Mouse (Mus musculus) spleen, postnatal 14 days (tissue): ENCODE results near the gene Smox.
A peak's percentile ranks its signal among the peaks of the same experiment; 100 is the strongest.

Source experiments
- DNase-seq, 2 experiments: peaks; one replicate each; pipeline ENCODE4 v3.0.0; 2021 to 2022; ENCODE audit warnings: low spot score in 2 of 2

Gene Smox

DNA sequence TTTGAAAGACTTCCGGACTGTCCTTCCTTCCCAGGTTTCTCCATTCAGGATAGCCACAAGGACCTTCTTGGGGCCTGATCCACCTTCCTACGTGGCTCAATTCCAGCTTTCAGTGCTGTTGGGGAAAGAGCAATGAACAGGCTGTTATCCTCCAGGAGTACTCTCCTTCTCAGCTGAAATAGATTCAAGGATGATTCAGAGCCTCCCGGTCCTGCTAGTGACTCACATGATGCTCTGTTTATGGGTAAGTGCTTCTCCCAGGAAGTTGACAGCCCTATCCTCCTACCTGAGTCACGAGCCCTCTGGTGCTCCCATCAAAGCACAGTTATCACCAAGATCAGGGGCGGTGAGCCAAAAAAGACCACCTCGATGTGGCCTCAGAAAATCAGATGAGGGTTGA is 7.1 kb upstream of the Smox start:
- no peak for DNase-seq

DNA sequence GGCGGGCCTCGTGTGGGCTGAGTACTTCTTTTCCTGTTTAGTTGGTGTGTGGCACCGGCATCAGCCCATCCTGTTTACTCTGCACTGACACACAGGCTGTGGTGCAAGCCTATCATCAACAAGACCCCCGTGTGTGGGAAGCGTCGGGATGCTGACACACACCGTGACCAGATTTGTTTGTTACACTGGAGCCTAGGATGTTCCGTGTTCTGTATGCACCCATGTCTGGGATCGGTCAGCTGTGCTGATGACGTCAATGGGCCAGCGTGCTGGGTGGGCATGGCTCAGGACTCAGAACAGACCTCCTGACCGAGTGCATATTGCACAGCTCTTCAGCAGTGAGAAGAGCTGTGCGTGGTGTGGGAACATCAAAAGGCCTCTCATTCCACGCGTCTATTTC is 6.2 kb upstream of the Smox start:
- DNase-seq, result no peak

DNA sequence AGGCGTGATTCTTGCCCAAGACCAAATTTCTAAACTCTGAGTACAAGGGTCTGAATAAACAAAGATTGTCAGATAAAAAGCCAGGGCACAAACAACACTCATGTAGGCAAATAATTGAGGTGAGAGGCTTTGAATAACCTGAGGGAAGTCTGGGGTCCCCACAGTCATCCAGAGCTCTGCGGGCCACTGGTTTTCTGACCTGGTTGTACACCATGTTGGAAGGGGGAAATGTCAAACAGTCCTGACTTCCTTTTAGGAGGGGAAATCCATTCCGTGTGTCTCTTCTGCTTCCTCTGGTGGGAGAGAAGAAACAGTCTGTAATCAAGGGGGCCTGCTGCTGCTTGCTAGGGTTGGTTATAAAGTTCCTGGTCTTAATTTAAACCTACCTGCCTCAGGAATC is 5.2 kb upstream of the Smox start:
- DNase-seq, result no peak

DNA sequence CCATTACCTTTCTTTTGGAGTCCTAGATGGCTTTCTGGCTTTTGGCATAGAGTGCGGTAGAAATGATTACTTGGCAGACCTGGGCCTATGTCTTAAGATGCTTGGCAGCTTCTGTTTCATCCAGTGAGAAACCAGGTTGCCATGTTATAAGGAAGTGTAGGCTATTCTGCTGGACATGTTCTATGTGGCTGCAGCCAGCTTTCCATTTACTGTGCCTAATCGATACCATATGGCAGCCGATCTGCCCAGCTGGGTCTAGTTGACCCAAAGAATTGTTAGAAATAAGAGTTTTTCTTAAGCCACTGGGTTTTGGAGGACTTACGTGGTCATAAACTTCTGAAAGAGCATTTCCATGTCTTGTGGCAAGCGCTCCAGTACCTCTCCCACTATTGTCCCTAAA is 4.0 kb upstream of the Smox start:
- DNase-seq, result no peak

DNA sequence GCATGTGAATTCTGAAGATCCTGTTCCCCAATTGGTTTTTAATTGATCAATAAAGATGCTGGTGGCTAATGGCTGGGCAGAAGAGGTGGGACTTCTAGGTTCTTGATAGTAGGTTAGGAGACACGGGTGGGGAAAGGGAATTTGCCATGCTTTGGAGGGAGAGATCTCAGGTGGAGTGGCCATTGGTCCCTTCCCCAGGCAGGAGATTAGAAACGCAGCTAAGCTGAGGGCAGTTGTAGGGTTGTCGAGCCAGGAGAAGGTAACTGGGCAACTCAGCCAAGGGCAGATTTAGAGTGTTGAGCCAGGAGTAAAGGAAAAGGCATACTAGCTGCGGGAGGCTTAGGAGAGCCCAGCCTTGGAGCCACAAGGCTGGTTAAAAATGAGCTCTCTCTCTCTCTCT is 3.0 kb upstream of the Smox start:
- no peak for DNase-seq

DNA sequence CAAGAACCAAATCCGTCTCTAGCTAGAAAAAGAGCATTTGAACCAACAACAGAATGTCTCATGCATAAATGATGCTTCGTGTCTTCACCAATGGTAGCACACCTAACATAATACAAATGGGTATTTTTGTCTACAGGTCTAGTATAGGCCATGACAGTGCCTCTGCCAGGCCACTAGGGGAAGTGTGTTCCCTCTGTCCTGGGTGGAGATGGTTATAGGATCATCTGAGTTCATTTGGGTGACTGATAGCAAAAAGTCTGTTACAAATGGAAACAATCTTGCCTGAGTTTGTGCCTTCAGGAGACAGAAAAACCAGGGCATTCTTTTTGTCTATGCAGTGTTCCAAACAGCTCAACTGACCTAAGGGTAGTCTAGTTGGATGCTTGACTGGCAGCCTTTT is 2.4 kb upstream of the Smox start:
- no peak for DNase-seq

DNA sequence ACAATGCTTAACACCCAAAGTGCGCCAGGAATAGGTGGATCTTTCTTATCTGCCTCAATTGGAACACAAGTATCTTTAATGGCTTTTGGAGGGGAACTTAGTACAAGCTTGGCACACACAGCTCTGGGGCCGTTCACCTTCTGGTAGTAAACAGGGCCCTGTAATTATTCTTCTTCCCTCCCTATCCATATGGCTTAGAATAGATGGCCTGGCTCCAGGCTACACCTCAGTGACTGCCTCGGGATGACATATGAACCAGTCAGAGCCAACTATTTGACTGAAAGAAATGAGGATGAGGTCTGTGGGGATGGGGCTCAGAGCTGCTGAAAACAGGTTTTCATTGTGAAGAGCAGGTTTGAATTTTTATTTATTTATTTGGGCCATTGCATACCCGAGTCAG is 1.7 kb upstream of the Smox start:
- DNase-seq, result no peak

DNA sequence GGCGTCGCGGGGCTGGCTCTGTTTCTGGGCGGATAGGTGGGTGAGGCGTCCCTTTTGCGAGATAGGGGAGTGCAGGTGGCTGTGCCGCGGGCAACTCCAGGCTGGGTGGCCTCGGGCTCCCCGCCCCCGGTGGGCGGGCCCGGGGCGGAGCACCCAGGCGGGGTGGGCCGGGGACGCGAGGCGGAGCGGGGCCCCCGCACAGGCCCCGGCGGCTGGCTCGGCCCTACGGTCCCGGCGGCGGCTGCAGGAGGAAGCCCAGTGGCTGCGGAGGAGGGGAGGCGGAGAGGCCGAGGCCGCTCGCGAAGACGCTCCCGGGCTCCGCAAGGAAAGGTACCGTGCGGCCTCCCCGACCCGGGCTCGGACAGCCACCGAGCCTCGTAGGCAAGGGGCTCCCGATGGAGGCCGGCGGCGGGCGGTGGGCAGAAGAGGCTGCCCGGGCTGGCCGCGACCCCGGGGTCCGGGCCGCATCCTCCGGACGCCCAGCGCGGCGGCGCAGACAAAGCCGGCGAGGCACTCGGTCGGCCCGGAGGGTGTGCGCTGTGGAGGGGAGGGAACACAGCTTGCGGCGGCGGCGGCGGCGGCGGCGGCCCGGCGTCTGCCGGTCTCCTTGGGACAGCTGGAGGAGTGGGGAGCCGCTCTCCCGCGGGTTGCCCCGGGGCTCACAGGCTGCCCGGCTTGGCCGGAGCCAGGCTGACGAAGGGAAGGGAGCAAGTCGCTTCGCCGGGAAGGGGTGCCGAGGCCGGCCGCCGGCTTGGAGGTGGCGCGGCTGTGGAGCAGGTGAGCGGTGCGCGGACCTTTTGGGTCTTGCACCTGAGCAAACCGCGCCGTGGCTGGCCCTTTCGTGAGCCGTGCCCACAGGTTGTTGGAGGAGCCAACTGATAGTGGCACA is 655 bp downstream of the Smox start:
- DNase-seq, result peak; percentile 80 to 82

DNA sequence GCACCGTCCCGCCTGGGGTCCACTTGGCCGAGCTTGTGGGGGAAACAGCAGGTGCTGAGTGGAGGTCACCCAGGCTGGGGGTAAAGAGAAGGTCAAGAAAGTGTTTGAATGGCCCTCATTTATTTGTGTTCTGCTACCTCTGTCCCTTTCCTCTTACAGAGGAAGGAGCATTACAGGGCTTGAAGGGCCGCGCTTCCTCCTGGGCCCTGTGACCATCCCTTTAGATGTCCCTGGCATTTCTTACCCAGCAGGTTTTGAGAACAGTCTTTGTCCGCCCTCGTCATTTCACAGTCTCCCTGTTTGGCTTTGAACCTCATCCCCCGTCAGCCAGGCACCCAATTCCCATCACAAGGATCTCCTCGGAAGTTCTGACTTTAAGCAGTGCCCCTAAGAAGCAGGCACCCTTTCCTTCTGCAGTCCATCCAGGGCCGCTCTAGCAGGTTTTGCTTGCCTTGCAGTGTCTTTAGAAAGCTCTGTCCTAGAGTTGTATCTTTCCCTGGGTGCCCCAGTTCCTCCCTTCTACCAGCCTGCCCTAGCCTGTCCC is 1.4 kb downstream of the Smox start:
- DNase-seq, result no peak

DNA sequence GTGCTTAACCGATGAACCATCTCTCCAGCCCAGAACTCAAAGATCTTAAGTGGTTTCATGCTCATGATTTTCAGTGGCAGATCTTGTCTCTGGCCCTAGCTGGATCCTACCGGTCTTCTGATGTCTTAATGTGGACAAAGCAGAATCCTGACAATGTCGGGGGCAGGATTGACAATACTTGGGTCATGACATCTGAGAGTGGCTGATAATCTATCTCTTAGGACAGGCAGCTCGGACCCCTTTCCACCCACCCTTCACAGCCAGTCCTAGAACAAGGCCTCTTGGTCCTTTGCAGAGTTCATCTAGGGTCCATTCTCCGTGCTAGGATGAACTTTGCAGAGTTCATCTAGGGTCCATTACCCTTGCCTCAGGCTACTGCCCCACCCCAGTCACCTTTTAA is 2.1 kb downstream of the Smox start:
- no peak for DNase-seq

DNA sequence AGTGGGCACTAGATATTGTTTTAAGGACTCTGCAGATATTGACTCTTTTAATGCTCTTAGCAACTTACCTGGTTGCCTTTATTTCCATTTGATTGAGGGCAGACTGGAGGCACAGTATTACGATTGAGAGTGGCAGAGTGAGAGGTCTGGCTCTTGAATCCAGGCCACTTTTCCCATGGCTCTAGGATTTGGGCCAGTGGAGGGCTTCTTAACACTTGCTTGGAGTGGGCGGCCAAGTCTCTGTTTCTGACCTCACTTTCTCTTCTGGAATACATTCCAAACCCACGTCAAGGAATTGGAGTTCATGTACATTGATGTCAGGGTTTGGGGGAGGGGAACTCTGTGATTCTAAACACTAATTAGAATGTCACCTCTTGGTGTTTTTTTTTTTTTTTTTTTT is 4.0 kb downstream of the Smox start:
- no peak for DNase-seq

DNA sequence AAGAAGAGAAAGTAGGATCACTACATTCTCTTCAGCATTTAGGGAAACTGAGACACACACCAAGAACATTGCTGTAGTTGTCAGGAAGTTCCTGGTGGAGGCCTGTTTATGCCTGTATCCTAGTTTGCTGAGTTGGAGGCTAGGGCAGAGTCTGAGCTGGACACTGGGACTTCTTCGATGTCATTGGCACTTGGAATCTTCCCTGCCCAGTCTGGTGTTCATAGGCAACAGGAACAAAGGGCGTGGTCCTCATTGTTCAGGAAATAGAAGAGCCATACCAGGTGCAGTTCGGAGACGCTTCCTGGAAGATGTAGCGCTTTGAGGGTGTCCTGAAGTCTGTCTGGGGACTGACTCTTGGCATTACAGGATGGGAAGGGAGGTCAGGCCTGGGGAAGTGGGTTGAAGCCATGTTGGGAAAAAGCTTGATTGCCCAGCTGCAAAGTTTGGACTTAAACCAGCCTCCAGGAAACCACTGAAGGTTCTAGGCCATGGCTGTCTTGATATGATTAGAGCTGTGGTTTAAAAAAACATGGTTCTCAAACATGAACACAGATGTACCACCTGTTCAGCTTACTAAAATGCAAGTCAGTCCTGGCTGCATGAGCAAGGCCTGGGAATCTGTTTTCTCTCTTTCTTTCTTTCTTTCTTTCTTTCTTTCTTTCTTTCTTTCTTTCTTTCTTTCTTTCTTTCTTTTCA is 5.0 kb downstream of the Smox start:
- DNase-seq, result no peak

DNA sequence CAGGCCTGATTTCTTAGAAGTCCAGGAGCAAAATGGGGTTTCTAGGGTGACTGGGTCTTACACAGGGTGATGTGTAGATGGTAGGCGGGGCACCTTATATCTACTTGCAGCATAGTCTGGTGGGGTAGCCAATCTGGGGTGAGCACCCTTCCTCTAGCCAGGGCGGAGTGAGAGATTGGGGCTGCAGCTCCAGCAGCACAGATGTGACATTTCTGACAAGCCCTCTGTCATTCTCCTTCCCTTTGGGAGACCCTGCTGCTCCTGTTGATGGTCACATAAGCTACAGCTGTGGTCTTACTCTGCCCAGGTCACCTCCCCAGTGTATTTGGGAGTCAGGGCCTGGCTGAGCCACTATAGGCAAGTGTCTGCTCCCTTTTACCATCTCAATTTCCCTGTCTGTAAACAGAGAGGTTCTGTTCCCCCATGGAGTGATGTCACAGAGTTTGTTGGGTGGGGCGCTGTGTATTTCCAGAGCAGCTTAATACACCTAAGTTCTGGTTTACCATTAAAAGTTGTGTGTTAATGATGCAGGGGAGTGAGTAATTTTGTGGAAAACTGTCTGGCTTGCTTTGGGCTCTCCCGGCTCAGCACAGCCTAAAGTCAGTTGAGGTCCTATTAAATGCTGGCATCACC is 6.0 kb downstream of the Smox start:
- DNase-seq, result peak; percentile 55 to 58

DNA sequence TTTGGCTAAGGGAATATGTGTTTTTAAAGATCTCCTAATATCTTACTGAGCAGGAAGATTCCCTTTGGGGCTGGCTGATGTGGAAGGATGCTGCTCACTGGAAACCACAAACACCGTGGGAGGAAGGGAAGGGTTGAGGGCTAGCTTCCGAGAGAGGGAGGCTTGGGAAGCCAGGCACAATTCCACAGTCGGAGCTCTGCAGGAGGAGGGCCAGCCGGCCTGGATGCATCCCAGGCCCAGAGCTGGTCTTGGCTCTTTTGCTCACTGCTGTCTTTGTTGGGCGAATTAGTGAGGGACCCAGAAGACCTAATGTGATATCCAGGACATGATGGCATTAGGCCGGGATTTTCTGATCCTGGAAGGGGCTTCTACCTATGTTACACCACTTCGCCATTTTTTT is 6.9 kb downstream of the Smox start:
- no peak for DNase-seq

DNA sequence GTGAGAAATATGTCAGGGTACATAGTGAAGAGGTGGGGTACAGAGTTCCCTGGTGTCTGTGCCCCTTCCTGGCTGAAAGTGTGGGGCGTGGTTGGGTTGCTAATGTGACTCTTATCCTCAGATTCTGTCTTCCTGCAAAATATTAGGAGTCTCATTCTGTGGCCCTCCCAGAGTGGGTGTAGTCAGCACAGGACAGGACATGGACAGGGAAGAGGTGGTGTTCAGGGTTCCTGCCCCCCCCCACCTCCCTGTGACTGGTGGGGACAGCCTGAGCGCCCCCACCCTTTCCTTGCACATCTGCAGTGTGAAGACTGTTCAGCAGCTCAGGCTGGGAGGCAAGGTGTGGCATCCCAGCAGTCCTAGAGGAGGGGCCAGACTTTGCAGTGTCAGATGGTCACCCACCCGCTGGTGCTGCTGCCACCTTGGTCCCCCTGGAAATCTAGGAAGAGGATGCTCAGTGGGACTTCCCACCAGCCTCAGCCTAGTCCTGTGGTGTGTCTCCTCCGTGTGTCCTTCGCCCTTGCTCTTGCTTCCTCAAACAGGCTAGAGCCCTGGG is 8.1 kb downstream of the Smox start:
- DNase-seq, result no peak

DNA sequence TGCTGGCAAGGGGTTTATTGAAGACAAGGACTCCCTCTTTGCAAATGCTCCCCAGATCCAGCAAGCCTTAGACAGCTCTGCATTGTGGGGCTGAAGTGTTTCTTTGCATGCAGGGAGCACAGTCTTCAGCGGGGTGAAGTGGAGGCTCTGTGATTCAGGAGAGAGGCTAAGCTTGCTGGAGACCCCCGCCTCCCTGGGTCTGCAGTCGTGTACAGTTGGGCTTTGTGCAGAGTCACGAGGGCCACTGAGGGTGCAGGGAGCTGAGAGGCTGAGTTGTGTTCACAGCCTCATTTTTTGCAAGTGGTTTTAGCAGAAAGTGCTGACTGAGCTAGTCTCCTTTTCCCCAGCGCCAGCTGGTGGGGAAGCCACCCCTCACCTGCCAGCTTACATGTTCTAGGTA is 10.6 kb downstream of the Smox start:
- no peak for DNase-seq

DNA sequence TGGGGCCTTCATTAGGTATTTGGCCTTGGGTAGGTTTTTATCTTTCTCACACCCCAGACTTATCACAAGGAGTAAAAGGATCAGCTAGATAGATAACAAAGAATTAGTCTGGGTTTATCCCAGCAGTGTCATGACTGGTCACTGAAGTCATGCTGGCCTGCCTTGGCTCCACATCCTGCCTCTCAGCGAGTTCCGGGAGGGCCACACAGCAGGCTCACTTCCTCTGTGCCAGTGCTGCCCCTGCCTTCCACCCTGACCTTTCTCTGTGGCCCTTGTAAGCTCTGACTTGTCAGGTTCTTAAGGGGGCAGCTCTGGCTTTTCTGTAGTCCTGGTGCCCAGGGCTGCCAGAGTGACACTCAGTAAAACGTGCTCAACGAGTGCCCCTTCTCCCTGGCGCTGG is 11.3 kb downstream of the Smox start:
- DNase-seq, result no peak

DNA sequence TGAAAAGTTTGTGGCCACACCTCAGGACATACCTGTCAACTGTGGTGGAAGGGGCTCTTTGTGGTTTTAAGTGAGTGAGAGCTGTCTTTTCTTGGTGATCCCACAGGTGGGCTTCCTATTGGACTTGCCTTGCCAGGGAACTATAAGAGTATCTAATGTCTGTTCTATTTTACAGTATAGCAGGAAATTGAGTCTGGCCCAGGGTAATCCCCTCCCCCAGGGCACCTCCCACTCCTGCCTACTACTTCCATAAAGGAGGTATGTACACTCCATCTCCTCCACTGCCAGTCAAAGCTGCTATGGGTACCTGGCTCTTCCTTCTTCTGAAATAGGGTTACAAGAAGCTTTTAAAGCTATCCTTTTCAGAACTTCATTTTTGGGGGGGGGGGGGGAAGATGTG is 14.1 kb downstream of the Smox start:
- DNase-seq, result no peak

DNA sequence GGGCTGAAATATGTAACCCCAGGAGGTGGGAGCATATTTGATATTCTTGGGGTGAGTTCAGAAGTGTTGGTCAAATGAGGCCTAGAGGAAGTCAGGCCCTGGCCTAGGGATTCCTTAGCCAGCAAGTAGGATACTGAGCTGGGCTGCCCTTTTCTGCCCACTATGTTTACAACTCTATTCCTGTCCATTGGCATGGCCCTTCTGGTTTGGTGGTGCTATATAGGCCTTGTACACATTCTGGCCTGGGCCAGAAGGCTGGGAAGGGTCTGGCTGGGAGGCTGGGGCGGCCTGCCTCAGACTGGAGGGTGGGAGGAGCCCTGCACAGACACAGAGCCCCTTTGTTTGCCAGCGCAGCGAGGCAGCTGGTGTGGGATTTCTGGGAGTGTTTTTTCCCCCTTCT is 15.1 kb downstream of the Smox start:
- DNase-seq, result no peak

DNA sequence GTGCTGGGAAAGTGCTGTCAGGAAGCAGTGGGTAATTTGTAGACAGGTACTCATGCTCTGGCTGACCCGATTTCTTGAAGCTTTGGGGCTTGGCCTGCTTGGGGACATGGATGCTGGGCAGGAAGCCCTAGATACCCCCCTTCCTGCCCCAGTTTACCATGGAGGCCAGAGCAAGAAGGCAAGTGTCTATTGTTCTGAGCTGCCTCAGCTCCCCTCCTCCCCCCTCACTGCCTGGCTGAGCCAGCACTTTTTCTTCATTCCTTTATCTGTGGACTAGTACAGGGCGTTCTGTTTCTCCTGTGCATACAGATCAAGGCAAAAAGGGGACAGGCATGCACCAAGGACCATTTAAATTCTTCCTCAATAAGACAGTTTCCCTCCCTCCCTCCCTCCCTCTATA is 17.2 kb downstream of the Smox start:
- DNase-seq, result no peak

DNA sequence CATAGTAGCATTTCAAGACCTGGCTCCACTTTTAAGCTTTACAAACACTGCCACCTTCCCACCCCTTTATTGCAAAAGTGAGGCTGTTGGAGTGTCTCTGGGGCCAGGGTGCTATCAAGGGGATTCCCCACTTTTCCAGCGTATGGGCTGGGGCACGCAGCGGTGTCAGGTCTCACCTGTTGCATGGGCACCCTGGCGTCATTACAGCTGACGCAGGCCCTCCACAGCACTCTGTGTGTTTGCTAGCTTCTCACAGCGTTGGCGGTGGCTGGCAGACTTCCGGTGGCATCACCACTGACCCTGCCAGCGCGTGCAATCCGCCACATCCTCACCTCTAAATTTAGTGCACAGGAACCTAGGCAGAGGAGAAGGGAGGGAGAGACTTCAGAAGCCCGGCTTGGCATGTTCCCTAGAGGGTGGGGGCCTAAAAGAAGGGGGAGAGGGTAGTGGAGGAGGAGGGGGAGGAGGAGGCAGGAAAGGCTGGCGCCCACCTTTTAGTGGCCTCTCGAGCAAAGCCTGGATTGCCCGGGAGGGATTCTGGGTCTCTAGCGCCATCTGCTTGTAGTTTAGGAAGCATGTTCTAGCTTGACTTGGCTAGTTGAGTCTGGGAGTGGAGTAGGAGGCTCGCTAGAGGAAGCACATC is 18.5 kb downstream of the Smox start:
- DNase-seq, result peak in 1 of 2 experiments; percentile 36

DNA sequence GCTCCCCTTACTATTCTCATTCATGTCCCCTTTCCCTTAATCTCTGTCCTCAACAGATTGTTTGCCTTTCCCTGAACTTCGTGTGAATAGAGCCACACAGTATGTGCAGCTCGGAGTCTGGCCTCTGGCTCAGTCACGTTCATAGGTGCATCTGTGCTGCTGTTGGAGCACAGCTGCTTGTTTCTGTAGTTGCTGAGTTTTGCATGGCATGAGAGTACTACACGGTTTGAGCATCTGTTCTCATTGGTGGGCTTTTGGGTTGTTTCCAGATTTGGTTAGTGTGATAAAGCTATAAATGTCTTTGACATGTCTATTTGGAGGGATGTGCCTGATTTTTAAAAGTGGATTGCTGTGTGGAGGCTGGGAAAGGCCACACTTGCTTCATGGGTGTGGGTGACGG is 19.2 kb downstream of the Smox start:
- DNase-seq, result no peak
